Comparison of ENCODE assay signal across 20 mouse cellular contexts in genomic region chr1:184862636-184863035, GRCm38 (mm10). TPM values are rescaled to one million over a fixed set of nuclear protein-coding genes. Genes with fewer than 3 reads are reported as not detected.
"Had no signal": no experiment of that assay in that cellular context is flagged by ENCODE, and none has a peak within 500 bp of the region (broad histone marks: within the 10 kb centered on the region; RNA-seq: fewer than 3 reads in every experiment).

No protein-coding gene starts in this region.

- H3K4me3 ChIP-seq: megakaryocyte, embryonic 14.5 days; midbrain, embryonic 12.5 days; midbrain, embryonic 15.5 days; neural tube, embryonic 12.5 days; stomach, embryonic 15.5 days had no signal

- H3K9ac ChIP-seq: liver, postnatal 0 days; lung, embryonic 14.5 days; midbrain, embryonic 12.5 days; midbrain, embryonic 15.5 days; neural tube, embryonic 12.5 days; stomach, embryonic 15.5 days had no signal

- H3K27me3 ChIP-seq: midbrain, embryonic 15.5 days; stomach, embryonic 15.5 days had no signal

- DNase-seq: liver, postnatal 0 days; lung, embryonic 14.5 days; lung, postnatal 14 days; lung, postnatal 36 days; right cerebral cortex, postnatal 14 days; thymus, adult 2 months; thymus, postnatal 25 days; thymus, postnatal 4 days had no signal

- ATAC-seq: liver, postnatal 0 days; lung, postnatal 0 days; midbrain, embryonic 15.5 days had no signal

- H3K4me2 ChIP-seq: lung, embryonic 14.5 days; midbrain, embryonic 12.5 days; midbrain, embryonic 15.5 days; neural tube, embryonic 12.5 days; stomach, embryonic 15.5 days had no signal

- H3K4me1 ChIP-seq: megakaryocyte, embryonic 14.5 days; midbrain, embryonic 12.5 days; midbrain, embryonic 15.5 days; stomach, embryonic 15.5 days had no signal

- H3K9me3 ChIP-seq: midbrain, embryonic 12.5 days; midbrain, embryonic 15.5 days; neural tube, embryonic 12.5 days; stomach, embryonic 15.5 days had no signal

- H3K36me3 ChIP-seq: midbrain, embryonic 12.5 days; midbrain, embryonic 15.5 days; neural tube, embryonic 12.5 days; stomach, embryonic 15.5 days had no signal

- H3K27ac ChIP-seq: macrophage; midbrain, embryonic 12.5 days; midbrain, embryonic 15.5 days; neural tube, embryonic 12.5 days; stomach, embryonic 15.5 days; stomach, postnatal 0 days had no signal

RNA-seq across cellular contexts. Expression of gene C130074G19Rik, which starts 20.4 kb away (rescaled TPM):
- total RNA-seq: megakaryocyte progenitor cell, adult 5-6 weeks; monocyte, adult 5-6 weeks; neutrophil, adult 5-6 weeks had no signal
- polyA plus RNA-seq: macrophage had no signal

RNA-seq across cellular contexts. Expression of gene Marc1, which starts 51.5 kb away (rescaled TPM):
- total RNA-seq: monocyte, adult 5-6 weeks; neutrophil, adult 5-6 weeks had no signal
- polyA plus RNA-seq: lung, embryonic 14.5 days; macrophage; midbrain, embryonic 15.5 days; testis, adult 2 months had no signal
